Mouse (Mus musculus) embryo, embryonic 11 days (tissue): ENCODE data around the gene Slc2a2.
A peak's percentile ranks its signal among the peaks of the same experiment; 100 is the strongest.
"Not testable (repeated sequence)": the region's sequence is repeated elsewhere in the genome, so short reads cannot be mapped to it uniquely, and the experiment has no call there.

Experiments used
- DNase-seq: peaks from one replicate; pipeline ENCODE4 v3.0.0-alpha.2; 2015

The Slc2a2 gene

DNA sequence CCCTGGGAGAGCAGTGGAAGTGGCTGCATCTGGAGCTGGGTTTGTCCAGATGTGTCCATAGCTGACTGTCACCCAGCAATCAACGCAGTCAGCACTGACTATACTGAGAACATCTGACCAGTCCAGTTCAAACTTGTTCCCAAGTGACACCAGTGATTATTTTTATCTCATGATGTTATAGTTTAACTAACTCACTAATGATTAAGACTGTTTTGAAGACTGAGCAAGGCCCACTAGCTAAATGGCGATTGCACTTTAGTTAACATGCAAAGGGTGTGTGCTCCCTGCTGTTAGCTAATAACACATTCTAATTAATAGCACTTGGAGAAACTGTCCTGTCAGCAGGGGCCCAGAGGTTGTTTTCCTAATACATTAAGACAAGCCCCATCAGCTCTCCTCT lies 39.3 kb downstream of the Slc2a2 start:
- no peak for DNase-seq

GRCm38 (mm10) chr3:28740353-28740752 lies 42.6 kb downstream of the Slc2a2 start:
- no peak for DNase-seq

DNA sequence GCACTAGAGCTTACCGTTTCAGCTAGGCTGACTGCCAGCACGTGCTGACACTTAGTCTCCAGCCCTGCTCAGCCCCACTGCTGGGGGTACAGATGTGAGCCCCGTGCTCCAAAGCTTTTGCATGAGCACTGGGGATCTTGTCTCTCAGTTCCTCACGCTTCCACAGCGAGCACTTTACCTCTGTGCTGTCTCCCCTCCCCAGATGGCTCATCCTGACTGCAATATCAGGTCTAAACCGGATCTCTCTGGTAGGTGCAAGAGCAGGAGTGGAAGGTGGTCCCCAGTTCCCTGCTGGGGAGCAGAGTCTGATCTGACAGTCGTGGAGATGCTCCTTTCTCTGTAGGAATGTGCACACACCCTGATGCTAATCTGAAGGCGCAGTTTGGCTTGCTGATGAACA lies 45.5 kb downstream of the Slc2a2 start:
- no peak for DNase-seq

DNA sequence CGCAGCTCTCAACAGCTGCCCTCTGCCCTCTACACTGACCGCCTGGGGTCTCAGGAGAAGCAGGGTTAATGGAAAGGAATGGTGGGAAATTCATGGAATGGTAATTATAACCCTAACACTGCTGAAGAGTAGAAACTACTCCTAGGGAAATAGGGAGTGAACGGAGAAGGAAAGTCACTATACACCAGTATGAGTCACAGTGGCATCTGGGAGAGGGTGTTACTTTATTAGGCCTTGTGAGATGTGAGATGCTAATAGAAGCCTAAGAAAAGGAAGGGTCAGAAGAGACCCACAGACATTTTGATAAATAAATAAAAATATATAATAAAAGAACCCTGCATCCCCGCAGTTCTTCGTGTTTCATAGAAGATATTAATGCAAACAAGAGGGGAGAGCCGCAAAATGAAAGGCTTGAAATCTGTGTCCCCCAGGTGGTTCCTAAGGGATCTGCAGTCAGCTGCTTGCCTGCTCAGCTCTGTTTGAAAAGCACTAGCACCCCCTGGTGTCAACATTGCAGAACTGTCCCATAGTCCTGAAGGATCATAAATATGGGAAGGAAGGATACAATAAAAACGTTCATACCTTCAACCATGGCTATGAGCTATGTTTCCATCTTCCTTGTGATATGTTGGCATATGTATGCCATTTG lies 48.3 kb downstream of the Slc2a2 start:
- peak; percentile 88 for DNase-seq

DNA sequence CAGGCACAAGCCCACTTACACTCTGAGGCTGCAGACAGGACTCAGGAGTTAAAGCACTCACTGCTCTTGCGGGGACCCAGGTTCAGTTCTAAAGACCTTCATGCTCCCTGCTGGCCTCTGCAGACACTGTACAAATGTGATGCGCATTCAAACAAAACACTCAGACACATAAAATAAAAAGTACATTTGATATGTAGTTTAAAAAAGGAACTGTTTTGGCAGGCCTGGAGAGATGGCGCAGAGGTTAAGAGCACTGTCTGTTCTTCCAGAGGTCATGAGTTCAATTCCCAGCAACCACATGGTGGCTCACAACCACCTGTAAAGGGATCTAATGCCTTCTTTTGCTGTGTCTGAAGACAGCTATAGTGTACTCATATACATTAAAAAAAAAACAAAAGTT lies 50.4 kb downstream of the Slc2a2 start:
- DNase-seq: no peak

- no peak for DNase-seq
Observed at GRCm38 (mm10) chr3:28748956-28749355, 51.3 kb downstream of the Slc2a2 start.

GRCm38 (mm10) chr3:28755477-28755876 lies 57.8 kb downstream of the Slc2a2 start:
- DNase-seq: no peak

- no peak for DNase-seq
Observed at GRCm38 (mm10) chr3:28761225-28761789, 63.6 kb downstream of the Slc2a2 start.

GRCm38 (mm10) chr3:28766935-28767334 lies 69.2 kb downstream of the Slc2a2 start:
- DNase-seq: no peak

DNA sequence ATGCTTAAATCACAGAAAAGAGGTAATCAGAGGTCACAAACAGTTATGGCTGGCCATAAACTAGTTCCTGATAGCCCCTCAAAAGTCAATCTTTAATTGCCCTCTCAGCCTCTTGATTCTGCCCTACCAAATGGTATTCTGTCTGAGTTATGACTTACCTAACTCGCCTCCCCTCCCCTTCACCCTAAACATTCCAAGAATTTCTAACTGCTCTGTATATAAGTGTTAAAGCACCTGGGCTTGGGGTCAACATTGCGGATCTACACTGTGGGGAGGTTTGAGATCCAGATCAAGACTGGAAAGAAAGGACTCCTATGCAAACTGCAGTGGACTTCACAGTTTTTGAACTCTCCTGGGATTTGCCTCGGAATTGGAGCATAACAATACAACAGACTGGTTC lies 70.5 kb downstream of the Slc2a2 start:
- no peak for DNase-seq

DNA sequence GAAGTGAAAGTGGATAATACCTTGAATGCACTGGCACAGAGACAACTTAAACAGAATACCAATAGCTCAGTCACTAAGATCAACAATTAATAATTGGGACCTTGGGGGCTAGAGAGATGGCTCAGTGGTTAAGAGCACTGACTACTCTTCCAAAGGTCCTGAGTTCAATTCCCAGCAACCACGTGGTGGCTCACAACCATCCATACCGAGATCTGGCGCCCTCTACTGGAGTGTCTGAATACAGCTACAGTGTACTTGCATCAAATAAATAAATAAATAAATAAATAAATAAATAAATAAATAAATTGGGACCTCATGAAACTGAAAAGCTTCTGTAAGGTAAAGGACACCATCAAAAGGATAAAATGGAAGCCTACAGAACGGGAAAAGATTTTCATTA lies 75.2 kb downstream of the Slc2a2 start:
- DNase-seq: not testable (repeated sequence)

GRCm38 (mm10) chr3:28775361-28775760 lies 77.7 kb downstream of the Slc2a2 start:
- DNase-seq: no peak

DNA sequence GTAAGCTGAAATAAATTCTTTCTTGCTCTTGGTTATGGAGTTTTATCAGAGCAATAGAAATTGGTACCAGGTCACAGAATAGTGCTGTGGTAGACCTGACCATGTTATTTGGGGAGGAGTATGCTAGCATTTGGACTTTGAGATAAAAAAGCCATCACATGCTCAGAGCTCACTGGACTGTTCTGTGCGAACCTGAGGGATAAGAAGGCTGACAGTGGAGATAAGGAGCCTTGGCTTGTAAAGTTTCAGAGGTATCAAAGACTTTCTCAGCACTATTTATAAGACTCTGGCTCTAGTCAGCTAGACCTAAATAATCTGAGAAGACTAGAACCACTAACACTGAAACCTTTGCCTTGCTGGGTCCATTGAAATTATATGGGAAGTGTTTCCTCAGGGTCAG lies 78.3 kb downstream of the Slc2a2 start:
- no peak for DNase-seq

DNA sequence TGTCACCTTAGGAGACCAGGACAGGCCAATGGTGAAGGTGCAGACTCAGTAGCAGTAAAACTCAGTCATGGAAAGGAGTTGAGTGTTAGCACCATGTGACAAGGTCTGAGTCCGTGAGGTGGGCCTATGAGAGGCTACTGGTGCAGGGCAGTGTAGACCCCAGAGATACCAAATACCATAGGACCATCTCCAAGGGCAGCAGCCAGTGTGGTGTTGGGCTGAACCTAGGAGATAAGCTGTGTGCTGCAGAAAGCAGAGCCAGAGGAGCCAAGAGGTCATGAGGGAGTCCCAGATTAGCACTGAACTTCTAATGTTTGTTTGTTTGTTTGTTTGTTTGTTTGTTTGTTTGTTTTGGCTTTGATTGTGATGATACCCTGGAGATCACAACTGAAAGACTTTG lies 78.8 kb downstream of the Slc2a2 start:
- no peak for DNase-seq

- no peak for DNase-seq
Observed at GRCm38 (mm10) chr3:28780511-28780910, 82.8 kb downstream of the Slc2a2 start.
